Mouse (Mus musculus) forebrain, embryonic 11.5 days (tissue): Measurements from ENCODE around the gene Hadhb. TPM values are rescaled to one million over a fixed set of nuclear protein-coding genes. Genes with fewer than 3 reads are reported as not detected.

Source experiments
- ATAC-seq: fragments of 200-750 bp; cut with Nextera tagmentation; replicated peaks from 2 replicates; pipeline ENCODE4 v1.8.0; 2017; ENCODE audit warnings: moderate TSS enrichment; ENCODE audit not compliant: low FRiP score
- DNase-seq: peaks from one replicate; pipeline ENCODE4 v3.0.0-alpha.2; 2017; ENCODE audit warnings: low spot score
- H3K27ac ChIP-seq: fragments of 300-500 bp; sonication (generic); 2 replicates; pipeline ENCODE4 v1.5.1; 2014; ENCODE audit warnings: low read depth, low read length
- H3K27me3 ChIP-seq: fragments of 300-500 bp; sonication (generic); 2 replicates; pipeline ENCODE4 v1.6.1; 2014; ENCODE audit warnings: mild to moderate bottlenecking, low read length, mixed read lengths; ENCODE audit not compliant: control insufficient read depth, insufficient read depth
- H3K36me3 ChIP-seq: fragments of 300-500 bp; sonication (generic); 2 replicates; pipeline ENCODE4 v1.6.1; 2014; ENCODE audit warnings: mild to moderate bottlenecking, low read length, moderate library complexity, mixed read lengths; ENCODE audit not compliant: control insufficient read depth, insufficient read depth
- H3K4me1 ChIP-seq: fragments of 300-500 bp; sonication (generic); replicated peaks from 2 replicates; pipeline ENCODE4 v1.6.1; 2014; ENCODE audit warnings: low read length, mixed read lengths; ENCODE audit not compliant: control insufficient read depth, insufficient read depth
- H3K4me2 ChIP-seq: fragments of 300-500 bp; sonication (generic); 2 replicates; pipeline ENCODE4 v1.6.1; 2014; ENCODE audit warnings: low read depth, mild to moderate bottlenecking, low read length, moderate library complexity, mixed read lengths; ENCODE audit not compliant: severe bottlenecking
- H3K4me3 ChIP-seq: fragments of 300-500 bp; sonication (generic); 2 replicates; pipeline ENCODE4 v1.5.1; 2014; ENCODE audit warnings: low read depth, low read length
- H3K9ac ChIP-seq: fragments of 300-500 bp; sonication (generic); 2 replicates; pipeline ENCODE4 v1.6.1; 2014; ENCODE audit warnings: low read length
- H3K9me3 ChIP-seq: fragments of 300-500 bp; sonication (generic); 2 replicates; pipeline ENCODE4 v1.6.1; 2016; ENCODE audit warnings: low read length, mixed read lengths; ENCODE audit not compliant: control insufficient read depth
- WGBS: fragments of 180-500 bp; shearing (Covaris S2); extraction: QIAGEN DNeasy Blood & Tissue Kit; methylation state at CpG from one replicate; pipeline ENCODE4 v1.1.7; 2014; 5-methylcytosine and 5-hydroxymethylcytosine counted together
- polyA plus RNA-seq: library from polyadenylated mRNA; unstranded; fragments of >200 nt; fragmentation: Nextera tagmentation; extraction: Ambion mirVana; gene quantifications from 2 replicates; pipeline ENCODE4 v1.2.1, GENCODE M21; 2014

The Hadhb gene
- polyA plus RNA-seq, 1 experiment from 2014 or later = 108 TPM

DNA sequence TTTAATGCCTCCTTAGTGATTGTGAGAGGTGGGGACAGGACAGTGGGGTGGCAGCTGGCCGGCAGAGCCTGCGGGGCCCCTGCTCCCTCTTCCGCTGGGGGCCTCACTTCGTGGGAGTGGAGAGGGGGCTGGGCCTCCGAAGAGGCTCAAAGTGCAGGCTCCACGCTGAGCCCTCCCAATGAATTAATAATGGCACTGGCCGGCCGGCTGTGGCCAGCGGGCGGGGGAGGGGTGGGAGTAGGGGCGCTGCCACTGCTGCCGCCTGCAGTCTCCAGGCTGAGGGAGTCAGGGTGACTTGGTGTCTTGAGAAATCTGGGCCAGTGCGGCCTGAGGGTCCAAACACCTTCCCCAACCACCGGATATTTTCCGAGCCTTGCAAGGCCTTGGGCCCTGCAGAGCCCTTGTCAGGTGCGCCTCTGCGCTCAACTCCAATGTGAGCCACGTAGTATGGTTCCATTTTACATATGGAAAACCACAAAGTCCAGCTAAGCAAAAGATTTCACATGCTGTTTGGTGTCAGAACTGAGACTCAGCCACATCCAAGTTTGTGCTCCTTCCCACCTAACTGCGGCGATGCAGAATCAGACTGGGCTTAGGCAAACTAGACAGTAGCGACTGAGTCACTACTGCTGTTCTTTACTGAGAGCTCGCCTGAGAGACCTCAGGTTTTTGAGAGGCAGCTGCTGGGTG is 44.5 kb upstream of the Hadhb start:
- peak overlapping the region; percentile 38 for H3K4me2 ChIP-seq
- no peaks in the 10 kb centered on the region for H3K36me3 ChIP-seq
- H3K27me3 ChIP-seq = peaks cover 22% of the 10 kb centered on the region
- peak overlapping the region; percentile 5; the same call in 1 of the 2 replicates for H3K9ac ChIP-seq
- H3K4me1 ChIP-seq = peaks cover 48% of the 10 kb centered on the region
- 5% methylated on average over 22 of the region's 22 CpGs for WGBS
- no peaks in the 10 kb centered on the region for H3K9me3 ChIP-seq
- ATAC-seq (no peak), DNase-seq (peak; percentile 72)
- peak overlapping the region; percentile 50 for H3K27ac ChIP-seq
- H3K4me3 ChIP-seq = no peak overlapping the region

DNA sequence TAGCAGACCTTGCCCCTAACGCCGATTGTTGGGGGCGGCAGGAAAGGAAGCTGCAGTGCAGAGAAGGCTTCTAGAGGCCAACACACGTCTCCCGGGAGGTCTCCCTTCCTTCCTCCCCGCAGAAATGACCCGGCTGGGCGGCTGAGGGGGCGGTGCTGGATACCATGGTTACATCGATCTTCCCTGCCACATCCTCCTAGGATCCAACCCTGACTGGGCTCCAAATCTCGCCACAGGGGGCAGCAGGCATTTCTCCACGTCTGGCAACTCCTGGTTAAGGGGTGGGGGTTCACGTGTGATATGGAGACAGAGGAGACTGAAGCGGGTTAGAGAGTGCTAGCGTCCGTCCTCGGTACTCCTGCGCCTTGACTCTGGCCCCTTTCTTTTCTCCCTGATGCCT is 43.9 kb upstream of the Hadhb start:
- 3% methylated on average over 17 of the region's 18 CpGs for WGBS
- Histone ChIP-seq H3K9ac (no peak overlapping the region), H3K4me1 (peaks cover 47% of the 10 kb centered on the region), H3K9me3 (no peaks in the 10 kb centered on the region), H3K4me2 (peak overlapping the region; percentile 38), H3K36me3 (no peaks in the 10 kb centered on the region), H3K27ac (no peak overlapping the region), H3K27me3 (peaks cover 22% of the 10 kb centered on the region), H3K4me3 (no peak overlapping the region)
- DNase-seq (peak; percentile 81), ATAC-seq (peak; percentile 29; the same call in 1 of the 2 replicates)

DNA sequence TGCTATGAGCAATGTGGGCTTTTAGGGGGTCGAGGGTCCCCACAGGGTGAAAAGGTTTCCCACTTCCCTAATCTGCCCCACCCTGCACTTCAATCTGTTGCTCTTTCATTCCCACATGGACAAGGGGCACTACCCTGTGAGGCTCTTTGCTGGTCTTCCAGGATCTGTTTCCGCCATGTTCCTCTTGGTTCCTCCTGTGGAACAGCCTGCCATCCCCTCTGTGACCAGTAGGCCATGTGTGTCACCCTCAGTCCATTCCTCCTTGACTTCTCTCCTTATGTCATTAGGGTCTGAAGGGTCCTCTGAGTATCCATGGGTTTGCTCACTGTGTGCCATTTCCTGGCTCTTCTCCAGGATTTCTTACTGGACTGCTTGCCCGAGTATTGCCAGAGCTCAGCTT is 43.3 kb upstream of the Hadhb start:
- DNase-seq = no peak
- Histone ChIP-seq H3K9ac (no peak overlapping the region), H3K9me3 (no peaks in the 10 kb centered on the region)

GRCm38 (mm10) chr5:30112533-30113068 is 42.4 kb upstream of the Hadhb start:
- peaks cover 22% of the 10 kb centered on the region for H3K27me3 ChIP-seq

More for the DNA sequence above, 43.3 kb upstream of the Hadhb start:
- no peaks in the 10 kb centered on the region; the same call in 1 of the 2 replicates for H3K36me3 ChIP-seq
- ATAC-seq = no peak
- H3K27me3 ChIP-seq = peaks cover 22% of the 10 kb centered on the region
- H3K4me2 ChIP-seq = no peak overlapping the region
- 71% methylated on average over 3 of the region's 3 CpGs for WGBS
- peaks cover 41% of the 10 kb centered on the region for H3K4me1 ChIP-seq
- no peak overlapping the region for H3K27ac ChIP-seq
- no peak overlapping the region for H3K4me3 ChIP-seq

GRCm38 (mm10) chr5:30113881-30114760 is 40.9 kb upstream of the Hadhb start:
- DNase-seq (peak; percentile 93), ATAC-seq (peak; percentile 76)
- H3K36me3 ChIP-seq = peaks cover 3% of the 10 kb centered on the region; the same call in 1 of the 2 replicates
- peaks cover 30% of the 10 kb centered on the region for H3K4me1 ChIP-seq
- H3K9ac ChIP-seq = peak overlapping the region; percentile 55
- WGBS = 1% methylated on average over 87 of the region's 103 CpGs
- H3K27me3 ChIP-seq = peaks cover 22% of the 10 kb centered on the region
- H3K4me2 ChIP-seq = peak overlapping the region; percentile 86
- no peak overlapping the region for H3K27ac ChIP-seq
- H3K9me3 ChIP-seq = no peaks in the 10 kb centered on the region
- peak overlapping the region; percentile 45 for H3K4me3 ChIP-seq

More at GRCm38 (mm10) chr5:30112533-30113068, 42.4 kb upstream of the Hadhb start:
- Histone ChIP-seq H3K4me3 (no peak overlapping the region), H3K27ac (no peak overlapping the region), H3K4me1 (peaks cover 34% of the 10 kb centered on the region), H3K9me3 (no peaks in the 10 kb centered on the region), H3K36me3 (no peaks in the 10 kb centered on the region; the same call in 1 of the 2 replicates), H3K4me2 (no peak overlapping the region), H3K9ac (no peak overlapping the region)
- DNase-seq (no peak), ATAC-seq (no peak)
- 85% methylated on average over 3 of the region's 3 CpGs for WGBS

DNA sequence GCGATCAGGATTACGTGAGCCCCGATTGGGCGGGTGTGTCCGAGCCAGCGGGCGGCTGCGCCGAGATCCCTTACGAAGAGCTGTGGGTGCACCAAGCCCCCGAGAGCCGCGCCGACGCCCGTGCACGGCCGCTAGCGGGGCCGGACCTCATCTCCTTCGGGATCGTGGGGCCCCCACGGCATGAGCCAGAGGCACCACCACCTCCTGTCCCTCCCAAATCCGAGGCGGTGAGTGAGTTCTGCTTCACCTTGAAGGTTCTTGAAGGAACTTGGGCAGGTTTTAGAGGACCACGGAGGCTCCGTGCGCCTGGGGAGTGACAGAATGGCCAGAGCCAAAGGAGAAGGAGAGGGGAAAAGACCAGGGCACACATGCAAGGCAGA is 40.3 kb upstream of the Hadhb start:
- peaks cover 3% of the 10 kb centered on the region; the same call in 1 of the 2 replicates for H3K36me3 ChIP-seq
- peaks cover 22% of the 10 kb centered on the region for H3K27me3 ChIP-seq
- peak overlapping the region; percentile 45 for H3K4me3 ChIP-seq
- no peak overlapping the region for H3K27ac ChIP-seq
- ATAC-seq (no peak), DNase-seq (no peak)
- H3K4me2 ChIP-seq = peak overlapping the region; percentile 86
- no peaks in the 10 kb centered on the region for H3K9me3 ChIP-seq
- 2% methylated on average over 28 of the region's 28 CpGs for WGBS
- H3K9ac ChIP-seq = peak overlapping the region; percentile 55; the same call in 1 of the 2 replicates
- peaks cover 28% of the 10 kb centered on the region for H3K4me1 ChIP-seq

DNA sequence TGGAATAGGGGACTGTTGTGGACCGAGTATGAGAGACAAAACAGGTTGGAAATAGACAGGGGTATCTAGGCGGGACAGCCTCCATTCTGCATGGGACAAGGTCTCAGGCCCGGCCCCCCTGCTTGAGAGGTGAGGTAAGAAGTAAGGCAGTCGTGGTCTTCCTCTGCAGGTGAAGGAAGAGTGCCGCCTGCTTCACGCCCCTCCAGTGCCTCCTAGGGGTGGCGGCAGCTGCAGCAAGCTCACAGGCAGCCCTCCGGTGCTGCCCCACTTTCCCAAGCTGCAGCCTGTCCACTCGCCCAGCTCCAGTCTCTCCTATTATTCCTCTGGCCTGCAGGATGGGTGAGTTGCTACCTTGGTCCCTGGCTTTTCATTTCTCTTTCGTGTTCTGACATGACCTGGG is 39.3 kb upstream of the Hadhb start:
- DNase-seq (no peak), ATAC-seq (no peak)
- no peak overlapping the region for H3K27ac ChIP-seq
- 26% methylated on average over 10 of the region's 10 CpGs for WGBS
- no peak overlapping the region for H3K4me3 ChIP-seq
- peaks cover 3% of the 10 kb centered on the region; the same call in 1 of the 2 replicates for H3K36me3 ChIP-seq
- no peak overlapping the region for H3K9ac ChIP-seq
- H3K27me3 ChIP-seq = peaks cover 22% of the 10 kb centered on the region
- peaks cover 19% of the 10 kb centered on the region for H3K4me1 ChIP-seq
- no peak overlapping the region for H3K4me2 ChIP-seq
- no peaks in the 10 kb centered on the region for H3K9me3 ChIP-seq

DNA sequence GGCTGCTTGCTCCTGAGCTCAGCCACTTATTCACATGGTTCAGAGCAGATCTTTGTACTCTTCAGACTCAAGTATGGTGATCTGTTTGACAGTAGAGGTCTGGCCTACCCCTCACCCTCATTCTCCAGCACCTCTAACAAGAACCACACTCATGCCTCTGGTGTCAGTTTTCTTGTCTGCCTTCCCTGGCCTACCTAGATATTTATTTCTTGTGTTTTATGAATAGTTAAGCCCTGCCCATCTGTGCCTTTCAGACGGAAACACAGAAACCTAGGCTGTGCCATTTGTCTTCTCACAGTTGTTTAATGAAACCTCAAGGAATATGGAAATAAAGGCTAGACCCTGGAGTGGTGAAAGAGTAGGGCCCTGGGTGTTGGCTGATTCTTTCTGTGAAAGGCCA is 37.0 kb upstream of the Hadhb start:
- H3K36me3 ChIP-seq = peaks cover 3% of the 10 kb centered on the region; the same call in 1 of the 2 replicates
- no peak overlapping the region for H3K9ac ChIP-seq
- WGBS = 90% methylated on average over 1 of the region's 1 CpGs
- H3K27ac ChIP-seq = no peak overlapping the region
- H3K4me2 ChIP-seq = no peak overlapping the region
- no peaks in the 10 kb centered on the region for H3K9me3 ChIP-seq
- peaks cover 13% of the 10 kb centered on the region for H3K27me3 ChIP-seq
- no peak overlapping the region for H3K4me3 ChIP-seq
- peak; percentile 27 for DNase-seq
- peaks cover 10% of the 10 kb centered on the region for H3K4me1 ChIP-seq
- no peak for ATAC-seq
